Mouse (Mus musculus) lung, postnatal 0 days (tissue): ENCODE results near the gene Map6.

Source experiments
- CTCF ChIP-seq: IDR thresholded peaks from 2 replicates; pipeline ENCODE4 v1.5.1; 2016; ENCODE audit warnings: antibody characterized with exemption, mild to moderate bottlenecking
- EP300 ChIP-seq: IDR thresholded peaks from 2 replicates; pipeline ENCODE4 v1.6.1; 2016; ENCODE audit warnings: antibody characterized with exemption, mild to moderate bottlenecking, control low read depth

- TF ChIP-seq CTCF (no peak), EP300 (0 out of 2 replicates have a peak, but pooled peaks have one; percentile 27)
Observed at GRCm38 (mm10) chr7:99360021-99360802, 93.0 kb downstream of the Map6 start.
